Mouse (Mus musculus) kidney, embryonic 14.5 days (tissue): ENCODE measurements at regions not wholly inside any gene's neighbourhood (a gene's known extent, or its start where the extent isn't known, plus 50 kb on each side); places are given as distances from the start of the nearest gene placed in this dataset.

Source experiments
- ATAC-seq: fragments of 200-750 bp; cut with Nextera tagmentation; 2 replicates; pipeline ENCODE4 v1.8.0; 2017; ENCODE audit warnings: moderate number of reproducible peaks, mild to moderate bottlenecking, moderate TSS enrichment, moderate library complexity; ENCODE audit not compliant: low FRiP score, low TSS enrichment
- H3K27ac ChIP-seq: fragments of 300-500 bp; sonication (generic); 2 replicates; pipeline ENCODE4 v1.5.1; 2014; ENCODE audit warnings: low read depth, mild to moderate bottlenecking, low read length, moderate library complexity, mixed read lengths
- H3K27me3 ChIP-seq: fragments of 300-500 bp; sonication (generic); 2 replicates; pipeline ENCODE4 v1.6.1; 2014; ENCODE audit warnings: mild to moderate bottlenecking, low read length; ENCODE audit not compliant: control insufficient read depth, insufficient read depth
- H3K36me3 ChIP-seq: fragments of 300-500 bp; sonication (generic); 2 replicates; pipeline ENCODE4 v1.6.1; 2014; ENCODE audit warnings: low read length, mixed read lengths; ENCODE audit not compliant: control insufficient read depth, insufficient read depth
- H3K4me1 ChIP-seq: fragments of 300-500 bp; sonication (generic); 2 replicates; pipeline ENCODE4 v1.6.1; 2014; ENCODE audit warnings: low read length, mixed read lengths; ENCODE audit not compliant: control insufficient read depth, insufficient read depth
- H3K4me2 ChIP-seq: fragments of 300-500 bp; sonication (generic); replicated peaks from 2 replicates; pipeline ENCODE4 v1.6.1; 2014; ENCODE audit warnings: low read depth, mild to moderate bottlenecking, low read length
- H3K4me3 ChIP-seq: fragments of 300-500 bp; sonication (generic); 2 replicates; pipeline ENCODE4 v1.5.1; 2014; ENCODE audit warnings: mild to moderate bottlenecking, low read length
- H3K9ac ChIP-seq: fragments of 300-500 bp; sonication (generic); 2 replicates; pipeline ENCODE4 v1.6.1; 2014; ENCODE audit warnings: low read depth, mild to moderate bottlenecking, low read length, moderate library complexity
- H3K9me3 ChIP-seq: fragments of 300-500 bp; sonication (generic); 2 replicates; pipeline ENCODE4 v1.6.1; 2016; ENCODE audit warnings: low read length; ENCODE audit not compliant: control insufficient read depth
- WGBS: fragments of 180-500 bp; shearing (Covaris S2); extraction: QIAGEN DNeasy Blood & Tissue Kit; methylation state at CpG from one replicate; pipeline ENCODE4 v1.1.7; 2014; 5-methylcytosine and 5-hydroxymethylcytosine counted together

- H3K27me3 ChIP-seq: no peaks in the 10 kb centered on the region
- H3K27ac ChIP-seq: no peak overlapping the region
- no peak for ATAC-seq
- no peaks in the 10 kb centered on the region for H3K9me3 ChIP-seq
- no peaks in the 10 kb centered on the region for H3K36me3 ChIP-seq
- no peaks in the 10 kb centered on the region for H3K4me1 ChIP-seq
- 66% methylated on average over 5 of the region's 5 CpGs for WGBS
- no peak overlapping the region for H3K4me2 ChIP-seq
- H3K9ac ChIP-seq: no peak overlapping the region
- no peak overlapping the region for H3K4me3 ChIP-seq
Measured at GRCm38 (mm10) chr2:148107607-148108115, 60.9 kb upstream of the Foxa2 start.

- no peak overlapping the region for H3K9ac ChIP-seq
- H3K4me3 ChIP-seq: no peak overlapping the region
- H3K27me3 ChIP-seq: no peaks in the 10 kb centered on the region
Measured at GRCm38 (mm10) chr2:148110149-148110548, 63.4 kb upstream of the Foxa2 start.

GRCm38 (mm10) chr2:148111889-148112288 is 65.1 kb upstream of the Foxa2 start:
- Histone ChIP-seq H3K4me3 (no peak overlapping the region), H3K27me3 (no peaks in the 10 kb centered on the region), H3K4me1 (no peaks in the 10 kb centered on the region), H3K9ac (no peak overlapping the region), H3K9me3 (no peaks in the 10 kb centered on the region), H3K4me2 (no peak overlapping the region), H3K27ac (no peak overlapping the region), H3K36me3 (no peaks in the 10 kb centered on the region)
- no peak for ATAC-seq
- 27% methylated on average over 10 of the region's 10 CpGs for WGBS

More at GRCm38 (mm10) chr2:148110149-148110548, 63.4 kb upstream of the Foxa2 start:
- no peaks in the 10 kb centered on the region for H3K36me3 ChIP-seq
- H3K4me2 ChIP-seq: no peak overlapping the region
- no peaks in the 10 kb centered on the region for H3K9me3 ChIP-seq
- no peak for ATAC-seq
- no peaks in the 10 kb centered on the region for H3K4me1 ChIP-seq
- WGBS: 52% methylated on average over 2 of the region's 2 CpGs
- H3K27ac ChIP-seq: no peak overlapping the region

GRCm38 (mm10) chr2:148113184-148113583 is 66.4 kb upstream of the Foxa2 start:
- WGBS: 38% methylated on average over 2 of the region's 2 CpGs
- no peak overlapping the region for H3K27ac ChIP-seq
- no peaks in the 10 kb centered on the region for H3K36me3 ChIP-seq
- no peak for ATAC-seq
- no peak overlapping the region for H3K4me2 ChIP-seq
- H3K4me1 ChIP-seq: no peaks in the 10 kb centered on the region
- no peaks in the 10 kb centered on the region for H3K27me3 ChIP-seq
- no peaks in the 10 kb centered on the region for H3K9me3 ChIP-seq
- no peak overlapping the region for H3K4me3 ChIP-seq
- H3K9ac ChIP-seq: no peak overlapping the region

- H3K27me3 ChIP-seq: no peaks in the 10 kb centered on the region
- no peak overlapping the region for H3K4me2 ChIP-seq
- no peaks in the 10 kb centered on the region for H3K36me3 ChIP-seq
- no peaks in the 10 kb centered on the region for H3K4me1 ChIP-seq
- peak; percentile 60; the same call in 1 of the 2 replicates for ATAC-seq
- 16% methylated on average over 4 of the region's 4 CpGs for WGBS
- no peaks in the 10 kb centered on the region for H3K9me3 ChIP-seq
- H3K9ac ChIP-seq: no peak overlapping the region
- H3K27ac ChIP-seq: no peak overlapping the region
- no peak overlapping the region for H3K4me3 ChIP-seq
Measured at GRCm38 (mm10) chr2:148114600-148114999, 67.8 kb upstream of the Foxa2 start.

GRCm38 (mm10) chr2:148116033-148116790 is 69.4 kb upstream of the Foxa2 start:
- Histone ChIP-seq H3K27me3 (no peaks in the 10 kb centered on the region), H3K36me3 (no peaks in the 10 kb centered on the region), H3K9ac (no peak overlapping the region), H3K27ac (no peak overlapping the region), H3K4me1 (no peaks in the 10 kb centered on the region), H3K4me2 (no peak overlapping the region), H3K9me3 (no peaks in the 10 kb centered on the region), H3K4me3 (no peak overlapping the region)
- WGBS: 65% methylated on average over 3 of the region's 3 CpGs
- ATAC-seq: peak; percentile 58; the same call in 1 of the 2 replicates

- no peaks in the 10 kb centered on the region for H3K27me3 ChIP-seq
- no peak overlapping the region for H3K4me2 ChIP-seq
- no peak overlapping the region for H3K4me3 ChIP-seq
- no peak for ATAC-seq
- H3K36me3 ChIP-seq: no peaks in the 10 kb centered on the region
- no peak overlapping the region for H3K9ac ChIP-seq
- no peak overlapping the region for H3K27ac ChIP-seq
- 50% methylated on average over 2 of the region's 2 CpGs for WGBS
- no peaks in the 10 kb centered on the region for H3K4me1 ChIP-seq
- no peaks in the 10 kb centered on the region for H3K9me3 ChIP-seq
Measured at GRCm38 (mm10) chr2:148117420-148117819, 70.7 kb upstream of the Foxa2 start.

- WGBS: 38% methylated on average over 13 of the region's 13 CpGs
- peak; percentile 67 for ATAC-seq
- Histone ChIP-seq H3K9ac (no peak overlapping the region), H3K4me3 (no peak overlapping the region), H3K27me3 (no peaks in the 10 kb centered on the region), H3K9me3 (no peaks in the 10 kb centered on the region), H3K36me3 (no peaks in the 10 kb centered on the region), H3K4me2 (no peak overlapping the region), H3K4me1 (no peaks in the 10 kb centered on the region), H3K27ac (no peak overlapping the region)
Measured at GRCm38 (mm10) chr2:148121885-148122876, 75.4 kb upstream of the Foxa2 start.
